32 mouse cellular contexts compared by ENCODE assay signal in genomic region chr1:119279261-119279660, GRCm38 (mm10).
DNase-seq lines count a peak whose midpoint lies in the region; ATAC-seq lines count a peak whose summit lies in the region.
"Had no signal": no experiment of that assay in that cellular context is flagged by ENCODE, and none has a peak within 500 bp of the region (broad histone marks: within the 10 kb centered on the region; RNA-seq: fewer than 3 reads in every experiment).

No protein-coding gene starts in this region.

- no peak overlapping the region for H3K27ac ChIP-seq in kidney, embryonic 16.5 days (ENCODE audit: low read length)
- no peak overlapping the region for H3K27ac ChIP-seq in kidney, embryonic 14.5 days (ENCODE audit: low read depth, low read length)
- H3K27ac ChIP-seq in lung, embryonic 16.5 days (ENCODE audit: low read length), result peak overlapping the region; percentile 16; the same call in 1 of the 2 replicates
- peak overlapping the region; percentile 61; the same call in 1 of the 2 replicates for H3K27ac ChIP-seq in stomach, embryonic 15.5 days
- H3K27ac ChIP-seq: embryonic facial prominence, embryonic 12.5 days; gastrocnemius, adult 2 months; heart, embryonic 13.5 days; hindbrain, embryonic 14.5 days; layer of hippocampus, adult 2 months; left cerebral cortex, adult 2 months; liver, embryonic 12.5 days; neural tube, embryonic 12.5 days had no signal

- ATAC-seq in kidney, embryonic 16.5 days (ENCODE audit: low FRiP score, low TSS enrichment), result no peak
- no peak for ATAC-seq in kidney, embryonic 14.5 days (ENCODE audit: low FRiP score, low TSS enrichment)
- ATAC-seq in lung, embryonic 16.5 days (ENCODE audit: low read depth), result peak; percentile 16; the same call in 1 of the 2 replicates
- ATAC-seq in stomach, embryonic 15.5 days (ENCODE audit: insufficient read depth, low FRiP score, low read depth), result no peak
- ATAC-seq: forebrain, embryonic 16.5 days; intestine, postnatal 0 days; liver, embryonic 12.5 days; midbrain, embryonic 16.5 days had no signal

- H3K36me3 ChIP-seq in kidney, embryonic 16.5 days (ENCODE audit: insufficient read depth, low read length), result no peaks in the 10 kb centered on the region
- no peaks in the 10 kb centered on the region for H3K36me3 ChIP-seq in kidney, embryonic 14.5 days (ENCODE audit: control insufficient read depth, insufficient read depth, low read length)
- no peaks in the 10 kb centered on the region for H3K36me3 ChIP-seq in lung, embryonic 16.5 days (ENCODE audit: control insufficient read depth, insufficient read depth, low read length)
- H3K36me3 ChIP-seq in stomach, embryonic 15.5 days, result no peaks in the 10 kb centered on the region
- H3K36me3 ChIP-seq: embryonic facial prominence, embryonic 12.5 days; G1E; heart, embryonic 13.5 days; liver, embryonic 12.5 days; neural tube, embryonic 12.5 days had no signal

- 71% methylated on average over 3 of the region's 3 CpGs for WGBS in kidney, embryonic 16.5 days
- 68% methylated on average over 3 of the region's 3 CpGs for WGBS in kidney, embryonic 14.5 days
- WGBS in lung, embryonic 16.5 days, result 42% methylated on average over 3 of the region's 3 CpGs
- 71% methylated on average over 3 of the region's 3 CpGs for WGBS in stomach, embryonic 15.5 days

- no peak overlapping the region for H3K4me3 ChIP-seq in kidney, embryonic 16.5 days (ENCODE audit: low read length)
- no peak overlapping the region for H3K4me3 ChIP-seq in kidney, embryonic 14.5 days (ENCODE audit: low read length)
- no peak overlapping the region for H3K4me3 ChIP-seq in lung, embryonic 16.5 days (ENCODE audit: low read length)
- no peak overlapping the region for H3K4me3 ChIP-seq in stomach, embryonic 15.5 days (replicated peaks)
- H3K4me3 ChIP-seq: embryonic facial prominence, embryonic 12.5 days; gastrocnemius, adult 2 months; heart, embryonic 13.5 days; layer of hippocampus, adult 2 months; left cerebral cortex, adult 2 months; liver, embryonic 12.5 days; neural tube, embryonic 12.5 days had no signal

- intact Hi-C loops in left cerebral cortex, postnatal 36 days (cut with DNase I), result no loop called here

- no peaks in the 10 kb centered on the region for H3K4me1 ChIP-seq in kidney, embryonic 16.5 days (ENCODE audit: insufficient read depth, low read length)
- no peaks in the 10 kb centered on the region for H3K4me1 ChIP-seq in kidney, embryonic 14.5 days (ENCODE audit: control insufficient read depth, insufficient read depth, low read length)
- H3K4me1 ChIP-seq in lung, embryonic 16.5 days (replicated peaks; ENCODE audit: control insufficient read depth, insufficient read depth, low read length), result peaks cover 2% of the 10 kb centered on the region; the same call in 1 of the 2 replicates
- H3K4me1 ChIP-seq in stomach, embryonic 15.5 days, result no peaks in the 10 kb centered on the region; the same call in 1 of the 2 replicates
- H3K4me1 ChIP-seq: embryonic facial prominence, embryonic 12.5 days; heart, embryonic 13.5 days; liver, embryonic 12.5 days; neural tube, embryonic 12.5 days had no signal

- DNase-seq in kidney, adult 11 months, result peak; percentile 31
- peak; percentile 41 to 63 for DNase-seq in kidney, postnatal 36 days
- no peak for DNase-seq in left cerebral cortex, postnatal 36 days (ENCODE audit: low spot score in 2 of 2)
- DNase-seq in layer of hippocampus, adult 11-12 months (ENCODE audit: low spot score), result no peak
- DNase-seq: adrenal gland, postnatal 25 days; cerebellum, adult 11-12 months; cerebellum, adult 9-11 months; embryo, embryonic 11 days; gastrocnemius, adult 2 months; gastrocnemius, postnatal 36 days; heart, adult 18-20 months; heart, postnatal 10 days; liver, postnatal 0 days; right cerebral cortex, adult 18-20 months; spleen, adult 18-20 months; thymus, postnatal 14 days had no signal

- no peak overlapping the region for H3K4me2 ChIP-seq in kidney, embryonic 16.5 days (replicated peaks; ENCODE audit: low read depth, low read length)
- no peak overlapping the region for H3K4me2 ChIP-seq in kidney, embryonic 14.5 days (replicated peaks; ENCODE audit: low read depth, low read length)
- no peak overlapping the region for H3K4me2 ChIP-seq in lung, embryonic 16.5 days (ENCODE audit: low read depth, low read length)
- H3K4me2 ChIP-seq in stomach, embryonic 15.5 days, result no peak overlapping the region
- H3K4me2 ChIP-seq: embryonic facial prominence, embryonic 12.5 days; heart, embryonic 13.5 days; hindbrain, embryonic 14.5 days; liver, embryonic 12.5 days; midbrain, embryonic 11.5 days; neural tube, embryonic 12.5 days had no signal

- no peaks in the 10 kb centered on the region for H3K9me3 ChIP-seq in kidney, embryonic 16.5 days (ENCODE audit: low read length)
- no peaks in the 10 kb centered on the region for H3K9me3 ChIP-seq in kidney, embryonic 14.5 days (ENCODE audit: control insufficient read depth, low read length)
- no peaks in the 10 kb centered on the region for H3K9me3 ChIP-seq in lung, embryonic 16.5 days (ENCODE audit: control insufficient read depth, low read length)
- H3K9me3 ChIP-seq in stomach, embryonic 15.5 days, result no peaks in the 10 kb centered on the region
- H3K9me3 ChIP-seq: embryonic facial prominence, embryonic 12.5 days; heart, embryonic 13.5 days; liver, embryonic 12.5 days; neural tube, embryonic 12.5 days had no signal

- H3K27me3 ChIP-seq in kidney, embryonic 16.5 days (ENCODE audit: insufficient read depth, low read length), result no peaks in the 10 kb centered on the region
- no peaks in the 10 kb centered on the region for H3K27me3 ChIP-seq in kidney, embryonic 14.5 days (ENCODE audit: control insufficient read depth, insufficient read depth, low read length)
- no peaks in the 10 kb centered on the region for H3K27me3 ChIP-seq in lung, embryonic 16.5 days (ENCODE audit: control insufficient read depth, insufficient read depth, low read depth, low read length)
- H3K27me3 ChIP-seq in stomach, embryonic 15.5 days (replicated peaks), result no peaks in the 10 kb centered on the region
- H3K27me3 ChIP-seq: embryonic facial prominence, embryonic 12.5 days; heart, embryonic 13.5 days; liver, embryonic 12.5 days; neural tube, embryonic 12.5 days had no signal

- H3K9ac ChIP-seq in kidney, embryonic 16.5 days (replicated peaks; ENCODE audit: low read length), result no peak overlapping the region
- H3K9ac ChIP-seq in kidney, embryonic 14.5 days (ENCODE audit: low read depth, low read length), result no peak overlapping the region
- no peak overlapping the region for H3K9ac ChIP-seq in lung, embryonic 16.5 days (ENCODE audit: low read length)
- H3K9ac ChIP-seq in stomach, embryonic 15.5 days, result no peak overlapping the region
- H3K9ac ChIP-seq: embryonic facial prominence, embryonic 12.5 days; heart, embryonic 13.5 days; hindbrain, embryonic 14.5 days; liver, embryonic 12.5 days; liver, postnatal 0 days; neural tube, embryonic 12.5 days had no signal

Comparison
In these comparisons a context has a peak if more than half of its experiments do, and no peak if none do; other contexts are left out.
1. DNase-seq: peak in kidney, adult 11 months (single experiment) and kidney, postnatal 36 days (2 of 2); none in left cerebral cortex, postnatal 36 days (0 of 2) and layer of hippocampus, adult 11-12 months (single experiment).
2. H3K27ac ChIP-seq: peak in lung, embryonic 16.5 days (single experiment) and stomach, embryonic 15.5 days (single experiment); none in kidney, embryonic 16.5 days (single experiment) and kidney, embryonic 14.5 days (single experiment).